Mouse (Mus musculus): ENCODE results near the gene Evi5.
A peak's percentile ranks its signal among the peaks of the same experiment; 100 is the strongest.

Gene Evi5

GRCm38 (mm10) chr5:107807496-107807895 lies 67.4 kb downstream of the Evi5 start:
- no peak for DNase-seq (ENCODE audit: low spot score in 2 of 2)

- no peak for DNase-seq (ENCODE audit: low spot score in 2 of 2)
Measured at GRCm38 (mm10) chr5:107802621-107803020, 72.3 kb downstream of the Evi5 start.

GRCm38 (mm10) chr5:107801234-107801633 lies 73.7 kb downstream of the Evi5 start:
- no peak for DNase-seq (ENCODE audit: low spot score in 2 of 2)

GRCm38 (mm10) chr5:107798290-107798689 lies 76.6 kb downstream of the Evi5 start:
- DNase-seq (ENCODE audit: low spot score in 2 of 2), result no peak

- no peak for DNase-seq (ENCODE audit: low spot score in 2 of 2)
Measured at GRCm38 (mm10) chr5:107793927-107794326, 81.0 kb downstream of the Evi5 start.

GRCm38 (mm10) chr5:107793258-107793657 lies 81.6 kb downstream of the Evi5 start:
- no peak for DNase-seq (ENCODE audit: low spot score in 2 of 2)

GRCm38 (mm10) chr5:107792516-107792915 lies 82.4 kb downstream of the Evi5 start:
- DNase-seq (ENCODE audit: low spot score in 2 of 2), result no peak

- DNase-seq (ENCODE audit: low spot score in 2 of 2), result no peak
Measured at GRCm38 (mm10) chr5:107791966-107792365, 82.9 kb downstream of the Evi5 start.

GRCm38 (mm10) chr5:107789492-107789891 lies 85.4 kb downstream of the Evi5 start:
- DNase-seq (ENCODE audit: low spot score in 2 of 2), result peak; percentile 2 to 6

- DNase-seq (ENCODE audit: low spot score in 2 of 2), result no peak
Measured at GRCm38 (mm10) chr5:107787682-107788443, 87.0 kb downstream of the Evi5 start.

GRCm38 (mm10) chr5:107782360-107782759 lies 92.5 kb downstream of the Evi5 start:
- no peak for DNase-seq (ENCODE audit: low spot score in 2 of 2)

GRCm38 (mm10) chr5:107778763-107779162 lies 96.1 kb downstream of the Evi5 start:
- DNase-seq (ENCODE audit: low spot score in 2 of 2), result no peak

GRCm38 (mm10) chr5:107777545-107777830 lies 97.4 kb downstream of the Evi5 start:
- DNase-seq (ENCODE audit: low spot score in 2 of 2), result no peak

- DNase-seq (ENCODE audit: low spot score in 2 of 2), result no peak
Measured at GRCm38 (mm10) chr5:107776777-107777544, 97.9 kb downstream of the Evi5 start.

GRCm38 (mm10) chr5:107775875-107776274 lies 99.0 kb downstream of the Evi5 start:
- DNase-seq (ENCODE audit: low spot score in 2 of 2), result no peak

GRCm38 (mm10) chr5:107772049-107772448 lies 102.9 kb downstream of the Evi5 start:
- no peak for DNase-seq (ENCODE audit: low spot score in 2 of 2)

- DNase-seq (ENCODE audit: low spot score in 2 of 2), result no peak
Measured at GRCm38 (mm10) chr5:107768224-107768623, 106.7 kb downstream of the Evi5 start.

- DNase-seq (ENCODE audit: low spot score in 2 of 2), result no peak
Measured at GRCm38 (mm10) chr5:107765946-107766345, 109.0 kb downstream of the Evi5 start.

GRCm38 (mm10) chr5:107764486-107764885 lies 110.4 kb downstream of the Evi5 start:
- no peak for DNase-seq (ENCODE audit: low spot score in 2 of 2)

- DNase-seq (ENCODE audit: low spot score in 2 of 2), result no peak
Measured at GRCm38 (mm10) chr5:107763674-107764073, 111.2 kb downstream of the Evi5 start.

GRCm38 (mm10) chr5:107759121-107759520 lies 115.8 kb downstream of the Evi5 start:
- DNase-seq (ENCODE audit: low spot score in 2 of 2), result no peak

- no peak for DNase-seq (ENCODE audit: low spot score in 2 of 2)
Measured at GRCm38 (mm10) chr5:107756072-107756471, 118.8 kb downstream of the Evi5 start.

GRCm38 (mm10) chr5:107754740-107755139 lies 120.2 kb downstream of the Evi5 start:
- no peak for DNase-seq (ENCODE audit: low spot score in 2 of 2)

Measured in urinary bladder, postnatal 36 days (tissue).